Mouse (Mus musculus): ENCODE results near the gene OR5BS1P.
"Not testable (repeated sequence)": the region's sequence is repeated elsewhere in the genome, so short reads cannot be mapped to it uniquely, and the experiment has no call there.

Gene OR5BS1P

GRCm38 (mm10) chr15:98506253-98506957, 36.7 kb downstream of the OR5BS1P start:
- DNase-seq (ENCODE audit: low read depth, low spot score), result no peak

GRCm38 (mm10) chr15:98507321-98507720, 37.6 kb downstream of the OR5BS1P start:
- no peak for DNase-seq (ENCODE audit: low read depth, low spot score)

GRCm38 (mm10) chr15:98509387-98509786, 39.7 kb downstream of the OR5BS1P start:
- no peak for DNase-seq (ENCODE audit: low read depth, low spot score)

- DNase-seq (ENCODE audit: low read depth, low spot score), result peak; percentile 85
These were observed 41.0 kb downstream of the OR5BS1P start for GRCm38 (mm10) chr15:98510438-98511385.

GRCm38 (mm10) chr15:98511386-98511928, 41.8 kb downstream of the OR5BS1P start:
- peak; percentile 43 for DNase-seq (ENCODE audit: low read depth, low spot score)

GRCm38 (mm10) chr15:98512232-98512631, 42.5 kb downstream of the OR5BS1P start:
- DNase-seq (ENCODE audit: low read depth, low spot score), result no peak

- DNase-seq (ENCODE audit: low read depth, low spot score), result peak; percentile 87
These were observed 43.2 kb downstream of the OR5BS1P start for GRCm38 (mm10) chr15:98512799-98513321.

- not testable (repeated sequence) for DNase-seq (ENCODE audit: low read depth, low spot score)
These were observed 44.0 kb downstream of the OR5BS1P start for GRCm38 (mm10) chr15:98513676-98514075.

GRCm38 (mm10) chr15:98514146-98514545, 44.5 kb downstream of the OR5BS1P start:
- no peak for DNase-seq (ENCODE audit: low read depth, low spot score)

GRCm38 (mm10) chr15:98514845-98515244, 45.1 kb downstream of the OR5BS1P start:
- not testable (repeated sequence) for DNase-seq (ENCODE audit: low read depth, low spot score)

- peak; percentile 63 for DNase-seq (ENCODE audit: low read depth, low spot score)
These were observed 48.0 kb downstream of the OR5BS1P start for GRCm38 (mm10) chr15:98517380-98518355.

GRCm38 (mm10) chr15:98521245-98521644, 51.5 kb downstream of the OR5BS1P start:
- no peak for DNase-seq (ENCODE audit: low read depth, low spot score)

GRCm38 (mm10) chr15:98526057-98526456, 56.4 kb downstream of the OR5BS1P start:
- peak; percentile 61 for DNase-seq (ENCODE audit: low read depth, low spot score)

- DNase-seq (ENCODE audit: low read depth, low spot score), result no peak
These were observed 57.5 kb downstream of the OR5BS1P start for GRCm38 (mm10) chr15:98527056-98527771.

GRCm38 (mm10) chr15:98528066-98528563, 58.4 kb downstream of the OR5BS1P start:
- no peak for DNase-seq (ENCODE audit: low read depth, low spot score)

All from brain, adult 2 months (tissue).